Mouse (Mus musculus): ENCODE results near the gene Fgf15. TPM values are rescaled to one million over a fixed set of nuclear protein-coding genes. Genes with fewer than 3 reads are reported as not detected.

Gene Fgf15
- polyA plus RNA-seq (2015; fragmentation: Nextera tagmentation; extraction: Ambion mirVana): not detected in 2 replicates

GRCm38 (mm10) chr7:144896294-144897218 lies at the start of gene Fgf15:
Gene Fgf15 (plus strand): TSS chr7:144896531.
- peaks cover 70% of the 10 kb centered on the region for H3K27me3 ChIP-seq
- no peaks in the 10 kb centered on the region for H3K36me3 ChIP-seq
- H3K9me3 ChIP-seq: no peaks in the 10 kb centered on the region
- WGBS: under 1% methylated on average over 65 of the region's 65 CpGs
- peak within 1 kb of the TSS; percentile 36 for H3K9ac ChIP-seq
- H3K4me1 ChIP-seq: peaks cover 24% of the 10 kb centered on the region
- H3K4me3 ChIP-seq: peak within 1 kb of the TSS; percentile 46
- H3K4me2 ChIP-seq: peak within 1 kb of the TSS; percentile 94
- H3K27ac ChIP-seq: no peak within 1 kb of the TSS
- peak; percentile 46; the same call in 1 of the 2 replicates for ATAC-seq (ENCODE audit: borderline replicate concordance, extremely low read depth, low FRiP score, low TSS enrichment)

DNA sequence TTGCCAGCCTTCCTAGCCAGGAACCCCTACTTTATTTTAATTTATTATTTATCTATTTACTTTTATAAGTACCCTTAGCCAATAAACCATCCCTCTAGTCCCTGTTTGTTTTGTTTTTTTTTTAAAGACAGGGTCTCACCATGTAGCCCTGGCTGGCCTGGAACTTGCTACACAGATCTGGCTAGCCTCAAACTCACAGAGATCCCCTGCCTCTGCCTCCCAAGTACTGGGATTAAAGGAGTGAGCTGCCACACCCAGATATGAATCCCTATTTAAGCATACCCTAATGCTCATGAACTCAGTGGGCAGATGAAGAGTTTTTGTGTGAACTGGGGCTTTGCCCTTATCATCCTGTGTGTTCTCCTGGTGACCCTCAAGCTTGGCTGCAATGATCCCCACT lies 49.3 kb upstream of the Fgf15 start, which contains the start of gene Fgf4:
Gene Fgf4, plus strand, starts transcription at position 301 of the 400 bp plus-strand sequence.
- peaks cover 19% of the 10 kb centered on the region for H3K27me3 ChIP-seq
- no peak for ATAC-seq (ENCODE audit: borderline replicate concordance, extremely low read depth, low FRiP score, low TSS enrichment)

DNA sequence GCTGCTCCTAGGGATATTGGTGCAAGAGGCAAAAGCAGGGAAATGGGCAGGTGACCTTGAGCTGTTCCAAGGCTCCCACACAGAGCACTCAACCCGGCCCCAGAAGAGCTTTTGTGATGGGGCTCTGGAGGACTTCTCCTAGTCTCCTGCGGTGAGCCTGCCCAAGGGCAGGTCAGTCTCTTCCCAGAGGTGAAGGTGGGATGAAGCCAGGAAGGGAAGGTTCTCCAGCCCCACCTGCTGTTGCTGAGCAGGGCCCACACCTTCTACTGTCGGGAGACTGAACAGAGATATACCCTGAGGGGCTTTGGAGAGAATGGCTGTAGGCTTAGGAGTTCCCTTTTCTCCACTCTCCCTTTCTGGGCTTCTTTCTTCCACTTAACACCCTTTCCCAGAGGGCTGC lies 45.0 kb upstream of the Fgf15 start:
- peaks cover 3% of the 10 kb centered on the region; the same call in 1 of the 2 replicates for H3K27me3 ChIP-seq
- no peak for ATAC-seq (ENCODE audit: borderline replicate concordance, extremely low read depth, low FRiP score, low TSS enrichment)
- 54% methylated on average over 3 of the region's 3 CpGs for WGBS
- no peak overlapping the region for H3K4me3 ChIP-seq
- no peaks in the 10 kb centered on the region for H3K36me3 ChIP-seq
- no peak overlapping the region for H3K27ac ChIP-seq
- H3K9ac ChIP-seq: no peak overlapping the region
- no peak overlapping the region for H3K4me2 ChIP-seq
- no peaks in the 10 kb centered on the region for H3K9me3 ChIP-seq
- H3K4me1 ChIP-seq: no peaks in the 10 kb centered on the region

More for the DNA sequence above, 49.3 kb upstream of the Fgf15 start, which contains the start of gene Fgf4:
- Histone ChIP-seq H3K4me2 (no peak within 1 kb of the TSS), H3K4me1 (no peaks in the 10 kb centered on the region), H3K4me3 (no peak within 1 kb of the TSS), H3K36me3 (no peaks in the 10 kb centered on the region), H3K9me3 (no peaks in the 10 kb centered on the region), H3K27ac (no peak within 1 kb of the TSS), H3K9ac (no peak within 1 kb of the TSS)

- 21% methylated on average over 3 of the region's 3 CpGs for WGBS
- peaks cover 19% of the 10 kb centered on the region for H3K27me3 ChIP-seq
These were observed 41.4 kb upstream of the Fgf15 start for GRCm38 (mm10) chr7:144854966-144855365.

DNA sequence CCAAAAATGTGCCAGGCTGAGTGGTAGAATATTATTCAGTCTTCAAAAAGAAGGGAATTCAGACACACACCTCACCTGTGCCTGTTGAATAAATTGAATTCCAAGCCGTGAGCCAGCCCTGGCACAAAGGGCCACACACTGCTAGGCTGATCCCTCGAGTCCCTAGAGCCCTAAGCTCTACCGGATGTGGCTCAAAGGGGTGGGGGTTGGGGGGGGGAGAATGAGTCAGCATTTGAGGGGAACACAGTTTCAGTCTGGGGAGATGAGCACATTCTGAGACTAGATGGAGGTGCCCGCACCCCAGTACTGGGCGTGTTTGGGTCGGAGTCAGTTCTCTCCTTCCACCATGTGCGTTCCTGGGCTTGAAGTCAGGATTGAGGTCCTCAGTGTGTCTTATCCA lies 39.2 kb upstream of the Fgf15 start:
- Histone ChIP-seq H3K27me3 (peaks cover 41% of the 10 kb centered on the region), H3K4me2 (no peak overlapping the region), H3K4me1 (peaks cover 12% of the 10 kb centered on the region), H3K27ac (no peak overlapping the region), H3K36me3 (no peaks in the 10 kb centered on the region), H3K4me3 (no peak overlapping the region), H3K9me3 (no peaks in the 10 kb centered on the region), H3K9ac (no peak overlapping the region)
- no peak for ATAC-seq (ENCODE audit: borderline replicate concordance, extremely low read depth, low FRiP score, low TSS enrichment)
- 79% methylated on average over 7 of the region's 7 CpGs for WGBS

More at GRCm38 (mm10) chr7:144854966-144855365, 41.4 kb upstream of the Fgf15 start:
- Histone ChIP-seq H3K36me3 (no peaks in the 10 kb centered on the region), H3K9me3 (no peaks in the 10 kb centered on the region), H3K4me1 (no peaks in the 10 kb centered on the region), H3K9ac (no peak overlapping the region), H3K27ac (no peak overlapping the region), H3K4me2 (no peak overlapping the region), H3K4me3 (no peak overlapping the region)
- no peak for ATAC-seq (ENCODE audit: borderline replicate concordance, extremely low read depth, low FRiP score, low TSS enrichment)

GRCm38 (mm10) chr7:144857826-144858342 lies 38.4 kb upstream of the Fgf15 start:
- no peak for ATAC-seq (ENCODE audit: borderline replicate concordance, extremely low read depth, low FRiP score, low TSS enrichment)
- Histone ChIP-seq H3K4me1 (peaks cover 12% of the 10 kb centered on the region), H3K9me3 (no peaks in the 10 kb centered on the region), H3K4me3 (no peak overlapping the region), H3K4me2 (no peak overlapping the region), H3K27ac (no peak overlapping the region), H3K9ac (no peak overlapping the region), H3K36me3 (no peaks in the 10 kb centered on the region), H3K27me3 (peaks cover 48% of the 10 kb centered on the region)
- 64% methylated on average over 3 of the region's 3 CpGs for WGBS

GRCm38 (mm10) chr7:144858702-144859101 lies 37.6 kb upstream of the Fgf15 start:
- Histone ChIP-seq H3K27me3 (peaks cover 56% of the 10 kb centered on the region), H3K9me3 (no peaks in the 10 kb centered on the region), H3K4me2 (no peak overlapping the region), H3K4me1 (peaks cover 12% of the 10 kb centered on the region), H3K36me3 (no peaks in the 10 kb centered on the region), H3K27ac (no peak overlapping the region), H3K4me3 (no peak overlapping the region), H3K9ac (no peak overlapping the region)
- 79% methylated on average over 1 of the region's 1 CpGs for WGBS
- no peak for ATAC-seq (ENCODE audit: borderline replicate concordance, extremely low read depth, low FRiP score, low TSS enrichment)

GRCm38 (mm10) chr7:144861056-144861768 lies 35.1 kb upstream of the Fgf15 start:
- WGBS: under 1% methylated on average over 64 of the region's 72 CpGs
- Histone ChIP-seq H3K9me3 (no peaks in the 10 kb centered on the region), H3K27ac (no peak overlapping the region), H3K36me3 (no peaks in the 10 kb centered on the region), H3K9ac (no peak overlapping the region), H3K4me3 (peak overlapping the region; percentile 20), H3K4me2 (peak overlapping the region; percentile 48), H3K4me1 (peaks cover 12% of the 10 kb centered on the region), H3K27me3 (peaks cover 79% of the 10 kb centered on the region)
- no peak for ATAC-seq (ENCODE audit: borderline replicate concordance, extremely low read depth, low FRiP score, low TSS enrichment)

- Histone ChIP-seq H3K4me1 (peaks cover 12% of the 10 kb centered on the region), H3K27ac (no peak overlapping the region), H3K4me2 (peak overlapping the region; percentile 48), H3K36me3 (no peaks in the 10 kb centered on the region), H3K9me3 (no peaks in the 10 kb centered on the region), H3K4me3 (peak overlapping the region; percentile 20), H3K27me3 (peaks cover 82% of the 10 kb centered on the region), H3K9ac (no peak overlapping the region)
- no peak for ATAC-seq (ENCODE audit: borderline replicate concordance, extremely low read depth, low FRiP score, low TSS enrichment)
- under 1% methylated on average over 28 of the region's 28 CpGs for WGBS
These were observed 34.6 kb upstream of the Fgf15 start for GRCm38 (mm10) chr7:144861769-144862070.

DNA sequence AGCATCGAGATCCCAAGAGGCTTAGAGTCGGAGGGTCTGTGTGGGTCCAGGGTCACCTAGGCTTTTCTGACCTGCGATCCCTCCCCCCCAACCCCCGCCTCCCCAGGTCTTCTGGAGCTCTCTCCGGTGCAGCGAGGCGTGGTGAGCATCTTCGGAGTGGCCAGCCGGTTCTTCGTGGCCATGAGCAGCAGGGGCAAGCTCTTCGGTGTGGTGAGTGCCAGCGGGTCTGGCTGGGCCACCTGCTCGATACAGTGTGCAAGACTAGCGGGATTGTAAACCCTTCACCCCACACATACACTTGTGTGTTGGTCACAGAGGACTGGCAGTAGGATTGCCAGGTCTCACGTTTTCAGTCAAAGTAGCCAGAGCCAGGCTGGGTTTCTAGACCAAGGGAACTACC lies 34.2 kb upstream of the Fgf15 start:
- WGBS: 1% methylated on average over 15 of the region's 15 CpGs
- no peak for ATAC-seq (ENCODE audit: borderline replicate concordance, extremely low read depth, low FRiP score, low TSS enrichment)
- Histone ChIP-seq H3K4me1 (peaks cover 12% of the 10 kb centered on the region), H3K4me3 (peak overlapping the region; percentile 20), H3K9ac (no peak overlapping the region), H3K27ac (no peak overlapping the region), H3K4me2 (peak overlapping the region; percentile 48), H3K27me3 (peaks cover 82% of the 10 kb centered on the region), H3K36me3 (no peaks in the 10 kb centered on the region), H3K9me3 (no peaks in the 10 kb centered on the region)

DNA sequence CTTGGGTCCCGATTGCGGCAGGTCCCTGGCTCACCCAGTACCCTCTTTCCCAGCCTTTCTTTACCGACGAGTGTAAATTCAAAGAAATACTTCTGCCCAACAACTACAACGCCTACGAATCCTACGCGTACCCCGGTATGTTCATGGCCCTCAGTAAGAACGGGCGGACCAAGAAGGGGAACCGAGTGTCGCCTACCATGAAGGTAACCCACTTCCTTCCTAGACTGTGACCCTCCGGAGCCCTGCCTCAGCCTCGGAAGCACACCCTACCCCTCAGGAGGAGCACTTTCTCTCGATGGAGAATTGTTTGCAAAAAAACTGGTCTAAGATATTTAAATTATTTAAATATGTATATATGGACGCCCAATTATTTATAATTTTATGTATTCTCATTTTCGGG lies 33.6 kb upstream of the Fgf15 start:
- no peak for ATAC-seq (ENCODE audit: borderline replicate concordance, extremely low read depth, low FRiP score, low TSS enrichment)
- no peaks in the 10 kb centered on the region for H3K9me3 ChIP-seq
- H3K27me3 ChIP-seq: peaks cover 82% of the 10 kb centered on the region
- H3K27ac ChIP-seq: no peak overlapping the region
- no peak overlapping the region for H3K9ac ChIP-seq
- H3K4me2 ChIP-seq: no peak overlapping the region
- H3K4me3 ChIP-seq: no peak overlapping the region
- no peaks in the 10 kb centered on the region for H3K36me3 ChIP-seq
- H3K4me1 ChIP-seq: peaks cover 12% of the 10 kb centered on the region
- 3% methylated on average over 18 of the region's 18 CpGs for WGBS

GRCm38 (mm10) chr7:144863196-144863595 lies 33.1 kb upstream of the Fgf15 start:
- H3K9ac ChIP-seq: no peak overlapping the region
- H3K36me3 ChIP-seq: no peaks in the 10 kb centered on the region
- no peak overlapping the region for H3K4me3 ChIP-seq
- peaks cover 12% of the 10 kb centered on the region for H3K4me1 ChIP-seq
- no peak for ATAC-seq (ENCODE audit: borderline replicate concordance, extremely low read depth, low FRiP score, low TSS enrichment)
- H3K4me2 ChIP-seq: no peak overlapping the region
- H3K9me3 ChIP-seq: no peaks in the 10 kb centered on the region
- H3K27me3 ChIP-seq: peaks cover 80% of the 10 kb centered on the region
- WGBS: 3% methylated on average over 11 of the region's 11 CpGs
- H3K27ac ChIP-seq: no peak overlapping the region

All from lung, embryonic 15.5 days (tissue).